Mouse (Mus musculus) bone marrow macrophage, adult 2 months (primary cell): Measurements from ENCODE around the gene Izumo2. TPM values are rescaled to one million over a fixed set of nuclear protein-coding genes. Genes with fewer than 3 reads are reported as not detected.
"Not testable (repeated sequence)": the region's sequence is repeated elsewhere in the genome, so short reads cannot be mapped to it uniquely, and the experiment has no call there.

ENCODE experiments used
- H3K27ac ChIP-seq: 2 replicates; pipeline ENCODE4 v1.5.1; 2012; ENCODE audit warnings: low read depth, low read length; ENCODE audit not compliant: insufficient read depth
- H3K4me1 ChIP-seq: 2 replicates; pipeline ENCODE4 v1.6.1; 2012; ENCODE audit warnings: low read length; ENCODE audit not compliant: control insufficient read depth, insufficient read depth
- H3K4me3 ChIP-seq: 2 replicates; pipeline ENCODE4 v1.5.1; 2012; ENCODE audit warnings: mild to moderate bottlenecking, low read length, moderate library complexity; ENCODE audit not compliant: insufficient read depth
- CTCF ChIP-seq: IDR thresholded peaks from 2 replicates; pipeline ENCODE4 v1.5.1; 2012; ENCODE audit warnings: low read depth, mild to moderate bottlenecking, low read length, moderate library complexity
- POLR2A ChIP-seq: IDR thresholded peaks from 2 replicates; pipeline ENCODE4 v1.6.1; 2012; ENCODE audit warnings: mild to moderate bottlenecking, low read depth, low read length, borderline replicate concordance
- polyA plus RNA-seq: library from polyadenylated mRNA; stranded (reverse); fragments of >200 nt; gene quantifications from 2 replicates; pipeline ENCODE4 v1.2.4, GENCODE M21; 2012; ENCODE audit not compliant: missing spikeins, insufficient read depth, insufficient read length

Gene Izumo2
- polyA plus RNA-seq, 1 experiment: not detected

DNA sequence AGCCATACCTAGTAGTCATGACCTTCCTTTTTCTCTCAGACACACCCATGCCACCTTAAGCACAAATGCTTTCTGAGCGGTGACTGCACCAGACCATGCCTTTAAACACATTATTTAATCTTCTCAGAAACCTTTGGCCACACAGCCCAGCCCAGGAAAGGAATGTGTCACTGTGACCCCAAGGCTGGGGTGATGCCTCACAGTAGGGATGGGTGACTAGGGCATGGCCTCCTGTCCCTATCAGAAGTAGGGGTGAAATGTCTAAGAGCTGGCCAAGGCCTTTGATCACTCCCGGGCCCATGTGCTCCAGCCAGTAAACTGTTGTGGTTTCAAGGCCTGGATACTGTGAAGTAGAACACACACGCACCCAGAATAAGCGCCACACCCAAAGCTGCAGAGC is 13.3 kb upstream of the Izumo2 start:
- no peak overlapping the region for H3K4me3 ChIP-seq
- no peaks in the 10 kb centered on the region for H3K4me1 ChIP-seq
- TF ChIP-seq CTCF: no peak
- H3K27ac ChIP-seq: no peak overlapping the region

GRCm38 (mm10) chr7:44697191-44697710 is 11.3 kb upstream of the Izumo2 start:
- TF ChIP-seq POLR2A (no peak), CTCF (no peak)
- H3K4me3 ChIP-seq: no peak overlapping the region
- H3K27ac ChIP-seq: no peak overlapping the region
- no peaks in the 10 kb centered on the region for H3K4me1 ChIP-seq

- Histone ChIP-seq H3K27ac (no peak overlapping the region), H3K4me3 (no peak overlapping the region), H3K4me1 (no peaks in the 10 kb centered on the region)
- no peak for TF ChIP-seq CTCF
- no peak for TF ChIP-seq POLR2A
Measured at GRCm38 (mm10) chr7:44697980-44698379, 10.6 kb upstream of the Izumo2 start.

- no peak overlapping the region for H3K27ac ChIP-seq
- TF ChIP-seq CTCF: no peak
- no peak for TF ChIP-seq POLR2A
- no peak overlapping the region for H3K4me3 ChIP-seq
- no peaks in the 10 kb centered on the region for H3K4me1 ChIP-seq
Measured at GRCm38 (mm10) chr7:44701921-44702320, 6.6 kb upstream of the Izumo2 start.

DNA sequence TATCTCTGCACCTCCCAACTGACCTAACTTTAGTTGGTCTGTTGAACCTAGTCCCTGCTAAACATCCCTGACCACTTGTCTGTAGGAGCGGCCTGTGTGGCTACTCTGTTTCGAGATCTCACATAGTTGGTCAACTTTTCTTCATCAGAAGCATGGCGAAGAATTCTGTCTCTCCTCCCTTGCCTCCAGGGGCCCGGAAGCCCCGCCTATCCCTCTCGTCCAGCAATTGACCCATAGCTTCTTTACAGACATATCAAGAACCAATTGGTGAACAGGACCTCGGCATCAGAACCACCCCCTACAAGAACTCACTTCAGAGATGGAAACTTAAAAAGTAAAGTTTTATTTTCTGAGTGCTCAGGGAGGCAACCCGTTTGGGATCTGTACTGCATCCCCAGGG is 5.6 kb upstream of the Izumo2 start:
- no peak overlapping the region for H3K4me3 ChIP-seq
- no peak for TF ChIP-seq CTCF
- no peak for TF ChIP-seq POLR2A
- no peaks in the 10 kb centered on the region for H3K4me1 ChIP-seq
- no peak overlapping the region for H3K27ac ChIP-seq

DNA sequence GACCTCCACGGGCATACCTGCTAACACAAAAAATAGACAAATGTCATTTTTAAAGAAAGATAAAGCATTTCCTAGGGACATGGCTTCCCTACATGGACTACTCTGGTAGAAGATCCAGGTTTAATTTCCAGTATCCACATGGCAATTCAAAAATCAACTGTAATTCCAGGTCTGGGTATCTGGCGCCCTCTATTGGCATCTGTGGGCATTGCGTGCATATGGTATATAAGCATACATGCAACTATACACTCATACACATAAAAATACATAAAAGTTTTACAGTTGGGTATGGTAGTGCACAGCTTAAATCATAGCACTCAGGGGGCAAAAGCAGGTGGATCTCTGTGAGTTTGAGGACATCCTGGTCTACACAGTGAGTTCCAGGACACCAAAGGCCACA is 4.2 kb upstream of the Izumo2 start:
- no peak overlapping the region for H3K4me3 ChIP-seq
- H3K27ac ChIP-seq: no peak overlapping the region
- TF ChIP-seq POLR2A (no peak), CTCF (no peak)
- H3K4me1 ChIP-seq: no peaks in the 10 kb centered on the region

DNA sequence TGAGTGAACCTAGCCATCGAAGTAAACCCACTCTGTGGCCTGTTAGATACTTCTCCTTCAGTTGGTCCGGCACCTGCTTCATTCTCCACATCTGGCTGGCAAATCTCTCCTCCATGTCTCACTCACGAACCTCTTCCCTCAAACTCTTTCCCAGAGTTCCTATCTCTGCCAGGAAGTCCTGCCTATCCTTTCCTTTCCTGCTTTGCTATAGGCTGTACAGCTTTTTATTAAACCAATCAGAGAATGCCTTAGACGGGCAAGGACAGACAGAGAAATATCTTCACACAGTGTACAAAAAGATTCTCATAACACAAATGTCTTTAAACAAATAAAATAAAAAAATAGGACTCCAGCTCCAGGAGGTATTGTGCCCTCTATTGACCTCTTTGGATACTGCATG is 3.5 kb upstream of the Izumo2 start:
- H3K27ac ChIP-seq: no peak overlapping the region
- no peaks in the 10 kb centered on the region for H3K4me1 ChIP-seq
- no peak overlapping the region for H3K4me3 ChIP-seq
- TF ChIP-seq CTCF (no peak), POLR2A (no peak)

GRCm38 (mm10) chr7:44706322-44706721 is 2.2 kb upstream of the Izumo2 start:
- TF ChIP-seq CTCF (no peak), POLR2A (no peak)
- H3K4me3 ChIP-seq: no peak overlapping the region
- no peak overlapping the region for H3K27ac ChIP-seq
- H3K4me1 ChIP-seq: no peaks in the 10 kb centered on the region

DNA sequence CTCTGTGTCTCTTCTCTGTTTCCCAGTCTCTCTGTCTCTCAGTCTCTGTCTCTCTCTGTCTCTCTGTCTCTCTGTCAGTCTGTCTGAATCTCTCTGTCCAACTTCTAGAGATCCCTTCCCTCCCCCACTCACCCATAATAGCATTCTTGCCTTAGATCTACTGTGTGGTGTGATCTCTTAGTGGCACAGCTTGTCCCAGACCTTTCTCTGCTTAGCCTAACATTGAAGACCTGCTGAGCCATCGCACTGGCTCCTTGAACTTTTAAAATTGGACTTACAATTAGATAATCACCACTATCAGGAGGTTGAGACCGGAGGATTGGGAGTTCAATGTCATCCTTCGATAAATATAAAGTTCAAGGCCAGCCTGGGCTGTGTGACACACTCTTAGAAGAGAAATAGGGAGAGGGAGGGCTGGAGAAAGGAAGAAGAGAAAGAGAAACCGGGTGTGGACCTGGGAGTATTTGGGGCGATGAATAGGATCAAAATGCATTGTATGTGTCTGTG is 1.3 kb upstream of the Izumo2 start:
- Histone ChIP-seq H3K4me3 (no peak overlapping the region), H3K4me1 (no peaks in the 10 kb centered on the region), H3K27ac (no peak overlapping the region)
- TF ChIP-seq CTCF: no peak
- no peak for TF ChIP-seq POLR2A

GRCm38 (mm10) chr7:44708093-44708492 is 449 bp upstream of the Izumo2 start:
- not testable (repeated sequence) for H3K4me3 ChIP-seq, H3K4me1 ChIP-seq, H3K27ac ChIP-seq

GRCm38 (mm10) chr7:44709881-44710280 is 1.3 kb downstream of the Izumo2 start:
- H3K4me1 ChIP-seq: no peaks in the 10 kb centered on the region
- H3K4me3 ChIP-seq: no peak overlapping the region
- no peak overlapping the region for H3K27ac ChIP-seq
- no peak for TF ChIP-seq POLR2A
- no peak for TF ChIP-seq CTCF
